Mouse (Mus musculus) mouse embryonic stem cell (cell line): ENCODE measurements around the gene Ccdc34.
"Not testable (repeated sequence)": the region's sequence is repeated elsewhere in the genome, so short reads cannot be mapped to it uniquely, and the experiment has no call there.

Source experiments
- in situ Hi-C, 2 experiments: fragments of 300-500 bp; cut with MboI; formaldehyde crosslinking; loops; 1 replicate in 1 of 2; 3 replicates in 1 of 2; pipeline ENCODE4 v1.14.3; 2019 to 2020; ENCODE audit warnings: low sequenced_read_pairs in 2 of 2, low pct_unique_long_range_greater_than_20kb in 1 of 2, mixed read lengths in 1 of 2; ENCODE audit not compliant: unreplicated experiment in 1 of 2

Gene Ccdc34

DNA sequence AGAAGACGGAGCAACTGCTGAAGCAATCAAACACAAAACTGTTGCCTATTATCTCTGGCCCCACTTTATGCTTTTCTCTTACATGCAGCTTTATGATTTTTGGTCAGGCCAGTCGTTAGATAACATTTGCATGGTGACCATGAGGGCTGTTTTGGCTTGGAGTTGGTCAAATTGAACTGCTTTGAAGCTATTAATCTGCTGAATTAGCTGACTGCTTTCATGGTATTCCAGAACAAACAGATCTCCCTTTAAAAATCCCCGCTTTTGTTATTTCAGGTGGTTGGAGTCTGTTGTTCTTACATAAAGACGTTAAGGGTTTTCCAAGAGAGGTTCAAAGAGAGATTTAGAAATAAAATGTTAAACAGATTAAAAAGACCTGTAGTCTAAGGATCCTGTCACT, 40.8 kb downstream of the Ccdc34 start:
- in situ Hi-C loops, result loop anchor here in 1 of 2 experiments (25.0 kb wide), 1 partner anchor 154 kb away; no protein-coding TSS in a partner anchor

DNA sequence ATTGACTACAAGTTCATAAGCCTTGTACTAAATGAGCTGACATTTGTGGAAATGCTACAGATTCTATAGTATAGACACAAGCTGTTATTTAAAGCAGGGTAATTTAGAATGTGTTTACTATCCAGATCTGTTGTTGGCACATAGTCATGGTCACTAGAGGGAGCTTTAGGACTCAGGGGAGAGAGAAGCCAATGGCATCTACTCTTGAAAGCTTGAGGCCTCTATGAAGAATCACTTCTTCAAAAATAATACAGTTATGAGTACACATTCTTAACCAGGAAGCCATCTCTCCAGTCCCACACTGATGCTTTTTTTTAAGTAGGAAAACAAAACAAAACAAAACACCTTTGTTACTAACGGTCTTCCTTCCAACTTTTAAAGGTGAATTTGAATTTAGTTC, 45.5 kb downstream of the Ccdc34 start:
- in situ Hi-C loops, result loop anchor here in 1 of 2 experiments (25.0 kb wide), 1 partner anchor 149 kb away; no protein-coding TSS in a partner anchor

DNA sequence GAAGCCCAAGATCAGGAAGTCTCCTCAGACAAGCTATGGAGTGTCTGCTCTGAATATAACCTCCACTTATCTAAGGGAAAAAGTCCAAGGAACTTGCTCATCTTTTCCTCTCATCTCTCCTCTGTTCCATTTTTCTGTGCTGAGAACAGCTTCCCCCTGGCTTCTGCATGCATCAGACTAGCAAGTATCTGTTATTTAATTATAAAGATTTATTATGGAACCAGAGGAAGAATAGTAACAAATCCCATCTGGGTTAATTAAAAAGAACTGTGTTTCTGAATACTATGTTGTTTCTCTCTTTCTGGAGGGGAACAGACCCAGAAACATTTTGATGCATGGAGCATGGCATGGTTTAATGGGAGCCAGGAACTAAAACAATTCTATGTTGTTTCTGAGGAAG, 51.3 kb downstream of the Ccdc34 start:
- in situ Hi-C loops, result loop anchor here in 1 of 2 experiments (25.0 kb wide), 1 partner anchor 143 kb away; no protein-coding TSS in a partner anchor

DNA sequence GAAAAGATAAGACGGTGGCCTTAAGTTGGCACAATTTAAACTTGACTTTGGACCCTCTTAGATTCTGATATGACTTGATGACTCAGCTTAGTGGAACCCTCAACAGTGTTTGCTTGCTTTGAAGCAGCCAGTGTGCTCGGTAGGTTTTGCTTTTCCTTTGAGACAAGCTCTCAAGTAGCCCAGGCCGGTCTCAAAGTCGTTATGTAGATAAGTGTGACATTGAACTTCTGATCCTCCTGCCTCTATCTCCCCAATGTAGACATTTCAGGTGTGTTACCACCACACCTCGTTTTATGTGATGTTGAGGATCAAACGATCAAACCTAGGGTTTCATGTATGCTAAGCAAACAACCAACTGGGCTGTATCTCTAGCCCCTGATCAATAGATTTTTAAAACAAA, 55.4 kb downstream of the Ccdc34 start:
- in situ Hi-C loops, result loop anchor here in 1 of 2 experiments (25.0 kb wide), 1 partner anchor 139 kb away; no protein-coding TSS in a partner anchor

DNA sequence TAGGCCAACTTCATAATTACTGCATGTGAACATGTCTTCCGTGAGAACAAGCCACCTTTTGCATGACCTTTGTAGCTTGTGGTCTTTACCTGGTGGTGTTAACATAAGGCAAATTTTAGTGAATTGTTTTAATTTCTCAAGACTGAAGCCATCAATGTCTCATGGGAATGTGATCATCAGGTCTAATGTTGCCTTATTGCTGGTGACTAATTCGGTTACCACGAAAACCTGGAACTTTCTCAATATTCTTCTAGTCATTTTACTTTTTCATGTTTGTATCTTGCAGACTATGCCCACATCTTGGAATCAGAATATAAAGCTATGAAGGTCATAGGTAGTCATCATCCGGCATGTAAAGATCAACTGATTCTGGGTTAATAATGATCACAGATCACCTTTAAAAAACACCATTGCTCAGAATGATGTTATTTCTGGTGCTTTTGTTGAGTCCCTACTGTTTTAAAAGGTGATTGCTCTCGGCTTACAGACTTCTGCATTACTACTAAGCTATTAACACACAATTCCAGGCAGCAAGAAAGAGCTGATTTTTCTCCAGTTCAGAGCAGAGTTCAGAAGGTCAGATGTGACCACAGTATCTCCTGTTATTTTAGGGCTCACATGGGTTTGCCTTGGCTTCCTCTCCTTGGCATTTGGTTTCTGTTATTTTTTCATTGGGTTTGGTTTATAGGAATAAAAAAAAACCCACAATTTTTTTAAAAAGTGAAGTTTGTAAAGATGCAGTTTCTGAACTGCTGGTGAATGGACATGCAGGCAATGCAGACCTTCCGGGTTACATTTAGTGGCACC, 57.2 kb downstream of the Ccdc34 start:
- in situ Hi-C loops, result loop anchor here in 1 of 2 experiments (25.0 kb wide), 1 partner anchor 137 kb away; no protein-coding TSS in a partner anchor

DNA sequence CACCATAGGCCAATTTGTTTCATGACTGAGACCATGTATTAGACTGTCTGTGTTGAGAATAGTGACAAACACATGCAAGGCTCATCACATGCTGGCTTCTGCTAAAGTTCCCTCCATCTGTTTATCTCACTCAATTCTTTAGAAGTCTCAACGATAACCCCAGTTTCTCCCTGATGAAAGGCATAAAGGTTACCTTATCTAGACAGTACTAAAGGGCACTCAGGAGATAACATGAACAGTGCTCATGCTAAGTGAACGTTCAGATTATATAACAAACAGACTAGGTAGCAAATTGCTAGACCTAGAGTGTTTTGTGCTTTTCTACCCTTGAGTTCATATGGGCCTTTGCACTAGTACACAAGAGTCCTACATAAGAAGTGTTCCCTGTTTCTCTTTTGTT, 59.6 kb downstream of the Ccdc34 start:
- in situ Hi-C loops, result no loop called here

DNA sequence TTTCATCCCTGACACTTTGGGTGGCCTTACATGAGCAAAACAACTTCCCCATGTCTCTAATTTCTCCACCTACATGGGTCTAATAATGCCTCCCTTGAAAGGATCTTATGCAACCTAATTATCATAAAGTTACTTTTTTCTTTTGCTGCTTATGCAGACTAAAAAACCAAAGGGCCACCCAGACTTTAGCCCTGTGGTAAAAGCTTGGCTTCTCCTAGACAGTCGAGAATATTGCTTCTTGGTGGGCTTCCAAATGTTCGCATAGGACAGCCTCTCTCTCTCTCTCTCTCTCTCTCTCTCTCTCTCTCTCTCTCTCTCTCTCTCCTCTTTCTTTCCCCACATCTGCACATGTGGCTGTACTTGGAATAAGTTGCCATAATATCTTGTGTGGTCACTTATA, 60.0 kb downstream of the Ccdc34 start:
- in situ Hi-C loops, result no loop called here

DNA sequence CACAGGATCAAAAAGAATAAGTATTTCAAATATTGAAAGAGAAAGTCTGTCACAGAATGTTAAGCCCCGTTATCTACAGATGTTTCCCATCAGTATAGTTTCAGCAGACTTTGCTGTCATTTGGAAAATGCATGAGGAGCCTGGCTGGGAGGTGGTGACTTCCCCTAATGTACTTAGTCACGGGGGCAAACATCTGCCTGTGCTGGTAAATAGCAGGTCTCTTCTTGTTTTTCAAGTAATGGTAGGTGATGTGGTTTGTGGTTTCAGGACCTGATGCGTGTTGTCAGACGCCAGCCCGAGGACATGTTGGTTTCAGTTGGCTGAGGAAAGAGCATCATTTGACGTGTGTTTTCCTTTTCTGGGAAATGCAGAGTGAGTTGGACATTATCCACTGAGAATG, 62.9 kb downstream of the Ccdc34 start:
- in situ Hi-C loops, result no loop called here

DNA sequence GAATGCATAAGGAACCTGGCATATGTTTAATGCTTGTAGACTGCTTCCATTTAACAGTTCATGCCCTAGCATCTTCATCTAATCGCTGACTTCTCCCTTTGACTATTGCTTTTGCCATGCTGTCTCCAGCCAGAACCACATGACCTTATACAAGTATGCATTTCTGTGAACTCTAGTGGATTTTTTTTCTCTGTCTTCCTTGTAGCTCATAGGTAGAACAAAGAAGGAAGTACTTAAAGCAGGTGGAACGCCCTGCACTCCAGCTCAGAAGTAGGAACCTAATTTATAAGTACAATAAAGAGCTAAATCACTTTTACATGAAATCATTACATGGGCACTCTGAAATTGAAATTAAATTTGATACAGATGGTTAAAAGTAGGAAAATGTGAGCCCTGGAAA, 65.4 kb downstream of the Ccdc34 start:
- in situ Hi-C loops, result no loop called here

DNA sequence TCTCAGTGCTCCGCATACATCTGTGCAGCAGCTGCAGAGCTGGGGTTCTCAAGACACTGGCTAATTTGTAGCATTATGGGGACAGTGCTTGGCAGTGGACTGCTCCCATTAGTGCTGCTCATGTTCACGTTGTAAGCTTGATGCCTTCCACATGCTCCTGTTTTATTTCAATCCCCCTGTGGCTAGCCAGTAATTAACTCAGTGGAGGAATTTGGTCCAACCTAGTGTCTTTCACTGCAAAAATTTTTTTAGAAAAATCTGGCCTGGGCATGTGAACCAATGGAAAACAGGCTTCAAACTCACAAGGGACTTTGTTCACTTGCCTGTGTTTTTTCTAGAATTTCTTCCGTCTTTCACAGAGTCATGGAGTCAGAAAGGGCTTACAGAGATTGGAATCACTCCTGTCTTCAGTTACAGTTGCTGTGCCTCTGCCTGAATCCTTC, 68.1 kb downstream of the Ccdc34 start:
- in situ Hi-C loops, result no loop called here

DNA sequence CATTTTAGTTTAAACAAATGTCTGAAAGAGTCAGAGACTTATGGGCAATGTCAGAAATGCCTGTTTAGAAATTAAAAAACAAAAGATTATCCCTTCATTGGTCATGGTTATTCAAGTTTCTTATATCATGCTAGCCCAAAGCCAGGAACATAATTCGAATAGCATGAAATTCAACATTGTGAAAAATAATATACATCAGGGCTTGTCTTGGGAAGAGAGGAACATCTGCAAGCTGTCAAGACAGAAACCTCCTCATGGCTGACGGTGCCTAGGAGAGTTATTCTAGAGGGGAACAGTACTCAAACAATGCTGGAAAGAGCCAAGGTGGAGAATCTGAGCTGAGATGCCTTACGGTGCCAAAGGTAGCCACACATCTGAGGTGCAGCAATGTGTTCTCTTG, 96.5 kb downstream of the Ccdc34 start:
- in situ Hi-C loops, result no loop called here

DNA sequence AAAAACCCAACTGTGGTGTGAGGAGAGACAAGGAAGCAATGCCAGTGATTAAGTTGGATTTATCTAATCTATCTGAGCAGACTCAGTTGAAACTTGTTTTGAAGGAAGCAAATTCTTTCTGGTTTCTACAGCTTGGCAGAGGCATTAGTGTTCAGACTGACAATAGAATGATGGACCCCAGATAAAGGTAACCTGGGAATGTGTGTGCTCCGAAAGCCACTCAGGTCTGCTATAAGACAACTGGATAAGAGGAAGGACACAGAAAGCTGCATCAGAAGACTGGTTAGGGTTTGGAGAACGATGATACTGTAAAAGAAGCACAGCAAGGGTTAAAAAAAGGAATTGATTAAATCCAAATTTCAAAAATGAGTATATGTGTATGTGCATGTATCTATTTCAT, 111.8 kb downstream of the Ccdc34 start:
- in situ Hi-C loops, result no loop called here

DNA sequence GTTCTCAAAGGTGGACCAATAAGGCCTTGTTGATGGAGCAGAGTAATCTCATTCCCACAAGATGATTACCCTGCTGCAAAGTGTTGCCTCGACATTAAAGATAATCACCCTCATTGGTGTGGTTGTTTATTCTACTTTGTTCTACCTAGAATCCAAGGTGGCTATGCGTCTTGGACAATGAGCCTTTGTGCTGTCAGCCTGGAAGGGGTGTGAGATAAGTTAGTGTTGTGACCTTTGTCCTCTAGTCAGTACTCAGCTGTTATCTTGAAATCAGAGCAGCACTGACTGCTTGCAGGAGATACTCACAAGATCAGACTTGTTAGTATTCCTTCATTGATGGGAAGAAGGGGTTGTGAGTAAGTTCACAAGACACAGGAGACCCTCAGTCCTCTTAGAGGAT, 114.0 kb downstream of the Ccdc34 start:
- in situ Hi-C loops, result no loop called here

DNA sequence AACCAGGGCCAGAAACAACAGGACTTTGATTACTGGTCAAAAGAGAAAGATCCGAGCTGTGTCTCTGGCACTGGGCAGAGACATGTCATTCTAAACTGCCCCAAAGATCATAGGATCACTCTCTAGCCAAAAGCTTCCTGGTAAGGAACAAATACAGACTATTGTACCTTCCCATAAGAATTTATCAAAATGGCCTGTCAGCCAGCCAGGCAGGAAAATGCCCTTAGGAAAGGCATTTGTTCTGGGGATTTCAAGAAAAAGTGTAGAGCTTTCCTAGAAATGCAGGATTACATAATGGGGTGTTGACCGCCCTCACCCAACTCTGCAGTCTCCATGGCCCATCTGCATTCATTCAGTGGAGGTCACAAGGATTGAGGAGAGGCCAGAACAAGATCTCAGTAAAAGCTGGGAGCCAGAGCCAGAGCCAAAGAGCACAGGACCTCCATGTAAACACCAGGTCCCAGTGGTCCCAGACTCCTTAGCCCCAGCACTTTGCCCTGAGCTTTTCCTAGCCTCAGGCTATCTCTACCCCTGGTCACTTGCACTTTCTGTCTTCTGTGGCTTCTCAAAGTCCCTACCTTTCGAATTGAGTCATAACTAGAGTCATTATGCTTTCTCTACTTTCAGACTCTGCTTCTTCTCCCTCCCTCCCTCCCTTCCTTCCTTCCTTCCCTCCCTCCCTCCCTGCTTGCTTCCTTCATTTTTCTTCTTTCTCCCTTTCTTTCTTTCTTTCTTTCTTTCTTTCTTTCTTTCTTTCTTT, 115.9 kb downstream of the Ccdc34 start:
- in situ Hi-C loops, result no loop called here

DNA sequence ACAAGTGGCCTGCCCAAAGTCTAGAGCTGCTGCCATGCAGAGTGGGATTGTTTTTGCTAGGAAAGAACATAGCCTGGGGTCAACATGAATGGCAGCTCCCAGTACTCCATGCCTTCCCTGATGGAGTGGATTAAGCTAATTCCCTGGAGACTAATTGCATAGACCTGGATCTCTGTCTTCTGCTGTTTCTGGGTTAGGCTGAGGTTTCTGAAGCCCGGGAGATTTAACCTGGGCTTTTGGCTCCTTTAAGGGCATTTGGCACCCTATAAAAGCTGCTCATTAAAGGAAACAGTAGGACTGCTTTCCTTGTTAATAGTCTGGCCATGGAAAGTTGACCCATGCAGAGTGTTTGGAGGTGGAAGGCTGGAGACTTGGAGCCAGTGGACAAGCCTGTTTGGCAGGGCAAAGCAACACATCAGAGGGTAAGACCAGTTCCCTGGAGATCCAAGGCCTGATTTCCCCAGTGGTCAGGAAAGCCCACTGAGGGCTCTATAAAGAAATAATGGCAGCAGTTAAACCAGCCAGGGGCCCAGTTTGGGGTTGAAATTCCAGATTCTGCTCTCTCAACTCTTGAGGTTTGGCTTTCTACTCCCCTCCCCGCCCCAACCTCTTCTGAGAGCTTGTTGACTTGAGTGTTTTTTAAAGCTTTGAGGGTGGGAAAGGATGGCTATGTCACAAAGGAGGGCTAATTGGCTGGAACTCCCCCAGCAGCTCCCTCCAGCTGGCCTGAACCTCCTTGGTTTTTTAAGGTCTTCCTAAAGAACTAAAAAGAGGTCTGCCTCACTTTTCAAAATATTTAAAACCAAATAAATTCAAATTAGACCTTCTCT, 117.4 kb downstream of the Ccdc34 start:
- in situ Hi-C loops, result no loop called here

DNA sequence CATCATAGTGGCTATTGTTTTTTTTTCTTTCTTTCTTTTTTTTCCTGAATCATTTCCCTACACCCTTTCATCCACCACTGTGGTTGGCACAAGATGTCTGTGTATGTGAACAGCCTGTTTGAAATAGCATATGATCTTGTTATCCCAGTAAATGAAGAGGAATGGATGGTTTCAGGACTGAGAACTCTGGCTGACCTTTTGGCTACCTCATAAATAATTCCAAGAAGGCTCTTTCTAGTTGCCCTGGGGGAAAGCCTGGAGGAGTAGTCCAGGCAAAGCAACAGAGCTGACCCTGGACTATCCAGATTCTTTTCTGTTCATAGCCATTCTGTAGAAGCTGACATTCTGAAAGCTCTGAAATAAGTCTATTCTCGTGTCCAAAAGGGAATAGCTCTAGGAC, 119.7 kb downstream of the Ccdc34 start:
- in situ Hi-C loops, result no loop called here

DNA sequence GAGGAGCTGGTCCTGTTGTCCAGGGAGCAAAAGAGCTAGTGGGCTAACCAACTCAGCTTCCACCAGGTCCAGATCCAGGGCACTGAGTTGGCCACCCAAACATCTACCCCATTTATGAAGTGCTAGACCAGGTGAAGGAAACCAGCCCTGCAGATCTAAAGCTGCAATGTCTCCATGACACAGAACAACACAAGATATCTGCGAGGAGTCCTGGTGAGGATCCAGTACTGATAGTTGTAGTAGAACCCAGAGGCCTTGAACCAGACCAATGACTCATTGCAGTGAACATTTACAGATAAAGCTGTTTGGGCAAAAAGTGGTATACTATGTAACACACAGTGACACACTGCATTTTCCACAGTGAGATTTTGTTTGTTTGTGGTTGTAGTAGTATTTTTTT, 120.5 kb downstream of the Ccdc34 start:
- in situ Hi-C loops, result no loop called here

DNA sequence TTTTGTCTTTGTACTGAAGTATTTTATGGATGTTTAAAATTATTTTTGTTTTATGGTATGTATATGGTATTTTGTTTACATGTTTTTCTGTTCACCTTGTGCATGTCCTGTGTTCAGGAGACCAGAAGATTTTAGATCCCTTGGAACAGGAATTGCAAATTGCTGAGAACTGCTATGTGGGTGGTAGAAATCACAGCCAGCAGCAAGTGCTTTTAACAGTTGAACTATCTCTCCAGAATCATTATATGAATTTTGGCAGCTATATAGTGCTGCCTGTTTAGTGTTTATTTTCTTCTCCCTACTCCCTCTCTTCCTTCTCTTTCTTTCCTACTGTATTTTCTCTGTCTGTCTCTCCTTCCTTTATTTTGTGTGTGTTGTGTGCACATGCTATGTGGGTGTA, 130.4 kb downstream of the Ccdc34 start:
- in situ Hi-C loops, result not testable (repeated sequence)

DNA sequence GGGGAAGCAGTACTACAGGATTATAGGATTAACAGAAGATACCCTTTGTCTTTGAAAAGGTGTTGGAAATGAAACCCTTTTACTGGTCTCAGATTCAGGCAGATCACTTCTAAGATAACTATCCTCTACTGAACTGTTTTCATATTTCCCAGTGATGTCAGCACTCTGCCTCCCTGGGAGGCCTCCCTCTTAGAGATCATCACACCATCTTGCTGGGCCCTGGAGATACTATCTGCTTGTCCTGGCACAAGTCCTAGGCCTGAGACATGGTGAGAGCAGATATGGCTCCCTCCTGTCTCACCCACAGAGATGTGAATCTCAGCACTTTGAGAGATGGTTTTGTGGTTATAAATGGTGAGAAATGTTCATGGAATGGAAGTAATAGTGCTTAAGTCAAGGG, 131.6 kb downstream of the Ccdc34 start:
- in situ Hi-C loops, result no loop called here
